Mouse (Mus musculus) testis, postnatal 14 days (tissue): ENCODE results near the gene Igsf21.

ENCODE experiments used
- DNase-seq: peaks from one replicate; pipeline ENCODE4 v3.0.0; 2021; ENCODE audit warnings: low spot score

Gene Igsf21

DNA sequence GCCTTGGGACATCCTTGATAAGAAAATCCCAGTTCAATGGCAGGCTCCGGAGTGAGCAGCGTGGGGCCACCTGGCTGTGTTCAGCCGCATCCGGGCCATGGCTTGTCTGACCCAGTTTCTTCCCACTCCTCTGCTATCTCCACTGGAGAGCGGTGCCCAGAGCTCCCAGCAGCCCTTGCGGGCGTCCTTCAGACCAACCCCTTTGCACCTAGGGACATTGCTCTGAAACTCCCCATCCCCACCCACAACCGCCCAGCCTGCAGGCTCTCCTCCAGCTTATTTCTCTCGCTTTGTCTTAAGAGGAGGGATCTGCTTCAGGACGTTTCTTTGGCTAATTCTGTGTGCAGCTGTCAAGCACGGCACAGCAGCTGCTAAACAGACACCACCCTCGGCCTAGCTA, 202.6 kb downstream of the Igsf21 start:
- peak; percentile 35 for DNase-seq

DNA sequence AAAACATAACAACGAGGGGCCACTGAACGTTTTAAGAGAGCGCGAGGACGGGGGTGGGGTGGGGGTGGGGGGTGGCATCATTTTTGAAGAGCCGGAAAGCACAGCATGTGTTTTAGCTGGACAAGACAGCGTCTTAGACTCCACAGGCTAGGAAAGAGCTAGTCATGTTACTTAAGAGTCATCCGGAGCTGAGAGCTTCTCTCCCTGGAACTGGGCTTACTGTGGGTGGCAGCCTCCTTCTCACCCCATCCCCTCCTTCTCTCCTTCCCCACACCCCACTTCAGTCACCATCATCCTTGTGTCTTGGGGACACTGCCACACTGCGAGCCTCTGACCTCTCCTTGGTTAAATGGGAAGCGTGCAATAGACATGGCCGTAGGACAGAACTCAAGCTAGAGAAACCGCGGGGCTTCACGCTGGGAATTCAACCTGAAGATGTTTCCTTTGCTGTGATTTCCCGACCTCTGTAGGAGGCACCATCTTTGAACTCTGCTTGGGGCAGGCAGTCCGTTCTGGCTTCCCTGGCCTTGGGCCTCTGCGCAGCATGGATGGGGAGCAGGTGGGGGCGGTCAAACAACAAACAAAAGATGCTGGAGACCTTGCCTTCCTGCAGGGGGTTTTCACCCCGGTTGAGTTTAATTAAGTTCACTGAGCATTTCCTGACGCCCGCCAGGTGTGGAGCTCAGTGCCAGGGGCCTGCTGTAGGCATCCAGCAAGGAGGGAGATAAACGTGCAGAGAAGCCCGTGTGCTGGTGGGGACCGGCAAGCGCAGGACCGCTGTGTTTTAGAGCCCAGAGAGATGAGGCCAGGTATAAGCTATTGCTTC, 207.8 kb downstream of the Igsf21 start:
- DNase-seq = peak; percentile 52

DNA sequence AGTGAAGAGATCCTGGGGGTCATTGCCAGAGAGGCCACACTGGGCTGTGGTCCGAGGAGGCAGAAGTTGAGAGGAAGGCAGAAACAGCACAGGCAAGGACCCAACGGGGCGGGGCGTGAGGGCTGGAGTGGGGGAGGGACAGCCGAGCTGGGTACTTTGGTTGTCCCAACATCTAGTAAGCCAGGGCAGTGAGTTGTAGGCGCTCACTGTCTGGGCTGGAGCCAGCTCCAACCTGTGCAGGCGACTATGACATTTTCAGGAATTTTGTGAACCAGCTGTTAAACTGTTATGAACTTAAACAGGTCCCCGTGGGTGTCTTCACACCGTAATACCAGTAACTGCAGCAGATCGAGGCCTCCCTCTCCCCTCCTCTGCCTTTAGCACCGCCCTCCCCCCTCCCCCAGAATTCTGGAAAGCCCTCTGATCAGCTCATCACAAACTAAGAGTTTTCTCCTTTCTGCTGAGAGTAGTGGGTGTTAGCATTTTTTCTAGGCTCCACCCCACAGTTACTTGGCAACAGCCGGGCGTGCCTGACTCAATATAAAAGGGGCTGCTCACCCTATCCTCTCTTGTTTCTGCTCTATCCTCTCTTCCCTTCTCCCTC, 208.7 kb downstream of the Igsf21 start:
- DNase-seq = peak; percentile 23

DNA sequence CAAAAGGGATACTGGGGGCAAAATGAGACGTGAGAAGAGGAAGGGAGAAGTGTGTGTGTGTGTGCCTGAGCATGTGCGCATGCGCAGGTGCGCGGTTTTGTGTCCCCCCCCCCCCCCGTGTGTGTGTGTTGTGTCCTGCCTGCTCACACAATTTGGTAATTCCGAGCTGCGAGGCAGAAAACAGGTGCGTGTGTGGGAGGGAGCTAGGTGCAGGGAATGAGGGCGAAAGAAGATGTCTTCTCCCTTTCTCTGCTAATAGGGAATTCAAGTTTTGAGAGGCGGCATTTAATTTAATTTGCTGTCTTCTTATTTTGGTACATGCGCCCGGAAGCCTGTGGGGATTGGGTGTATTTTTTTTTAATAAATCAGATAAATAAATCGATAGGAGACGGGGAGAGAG, 211.4 kb downstream of the Igsf21 start:
- no peak for DNase-seq

DNA sequence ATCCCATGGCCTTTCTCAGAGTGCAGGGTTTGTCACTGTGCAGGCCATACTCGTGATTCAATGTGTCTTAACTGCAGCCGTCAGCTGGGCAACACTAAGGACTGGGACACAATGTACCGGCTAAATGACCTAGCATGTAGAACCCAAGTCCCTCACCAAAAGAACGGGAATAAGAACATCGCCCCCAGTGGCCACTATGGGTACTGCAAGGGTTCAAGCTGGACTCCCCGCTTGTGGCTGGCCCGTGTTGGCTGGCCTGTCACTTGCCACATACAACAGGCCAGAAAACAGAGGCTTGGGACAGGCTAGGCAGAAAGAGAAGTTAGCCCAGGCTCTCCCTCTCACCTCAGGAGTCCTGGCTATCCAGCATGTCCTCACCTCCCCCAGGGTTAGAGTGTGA, 213.2 kb downstream of the Igsf21 start:
- peak; percentile 73 for DNase-seq

DNA sequence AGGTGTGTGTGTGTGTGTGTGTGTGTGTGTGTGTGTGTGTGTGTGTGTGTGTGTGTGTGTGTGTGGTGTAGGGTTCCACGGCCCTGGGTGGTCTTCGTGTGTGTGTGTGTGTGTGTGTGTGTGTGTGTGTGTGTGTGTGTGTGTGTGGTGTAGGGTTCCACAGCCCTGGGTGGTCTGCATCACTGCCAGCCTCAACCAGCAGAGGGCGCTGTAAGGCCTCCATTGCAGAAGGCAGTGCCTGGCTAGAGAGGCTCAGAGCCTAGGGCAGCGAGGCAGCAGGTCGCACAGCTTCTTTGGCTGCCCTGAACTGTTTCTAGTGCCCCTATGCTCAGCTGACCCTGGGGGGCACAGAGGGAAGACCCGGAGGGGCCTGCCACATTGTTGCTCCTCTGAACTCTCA, 216.2 kb downstream of the Igsf21 start:
- DNase-seq = peak; percentile 51

DNA sequence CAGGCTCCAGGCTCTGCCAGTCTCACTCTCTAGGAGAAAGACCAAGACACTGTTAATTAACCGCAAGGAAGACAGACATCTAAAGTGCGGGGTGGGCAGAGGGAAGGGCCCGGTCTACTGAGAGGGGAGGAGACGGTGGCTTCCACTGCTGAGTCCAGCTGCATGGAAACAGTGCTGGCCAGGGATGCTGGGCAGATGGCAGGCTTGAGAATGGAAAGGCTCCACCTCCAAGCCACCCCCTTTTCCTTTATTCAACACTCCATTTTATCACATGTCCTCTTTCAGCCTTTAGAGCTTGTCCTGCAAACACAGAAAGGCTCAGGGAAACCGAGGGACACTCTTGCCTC, 216.6 kb downstream of the Igsf21 start:
- no peak for DNase-seq

DNA sequence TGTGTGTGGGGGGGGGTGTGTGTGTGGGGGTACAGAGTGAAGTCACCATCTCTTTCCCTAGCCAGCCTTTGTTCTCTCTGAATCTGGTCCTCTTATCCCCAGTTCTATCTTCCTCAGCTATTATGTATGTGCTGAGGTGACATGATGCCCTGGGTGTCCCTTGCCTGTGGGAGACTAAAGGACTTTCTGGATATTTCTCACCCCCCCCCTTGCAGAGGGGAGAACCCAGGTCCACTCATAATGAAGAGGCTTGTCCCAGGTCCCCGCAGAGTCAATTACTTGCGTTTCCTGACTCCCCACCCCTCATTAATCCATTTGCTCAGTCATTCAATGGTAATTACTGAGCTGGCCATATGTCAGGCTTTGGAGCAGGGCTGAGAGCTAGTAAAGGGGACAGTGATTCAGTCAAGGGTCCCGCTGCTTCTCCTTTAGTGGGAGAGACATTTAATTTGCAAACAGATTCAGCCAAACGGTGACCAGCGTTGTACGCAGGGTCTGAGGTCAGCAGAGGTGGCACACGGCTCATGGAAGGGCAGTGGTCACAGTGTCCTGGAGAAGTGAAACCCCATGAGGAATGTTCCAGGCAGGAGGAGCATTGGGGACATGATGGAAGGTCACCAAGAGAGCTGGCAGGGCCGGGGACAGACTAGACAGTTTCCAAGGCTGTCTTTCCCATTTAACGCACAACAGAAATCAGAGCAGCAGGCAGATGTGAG, 217.1 kb downstream of the Igsf21 start:
- DNase-seq = no peak

DNA sequence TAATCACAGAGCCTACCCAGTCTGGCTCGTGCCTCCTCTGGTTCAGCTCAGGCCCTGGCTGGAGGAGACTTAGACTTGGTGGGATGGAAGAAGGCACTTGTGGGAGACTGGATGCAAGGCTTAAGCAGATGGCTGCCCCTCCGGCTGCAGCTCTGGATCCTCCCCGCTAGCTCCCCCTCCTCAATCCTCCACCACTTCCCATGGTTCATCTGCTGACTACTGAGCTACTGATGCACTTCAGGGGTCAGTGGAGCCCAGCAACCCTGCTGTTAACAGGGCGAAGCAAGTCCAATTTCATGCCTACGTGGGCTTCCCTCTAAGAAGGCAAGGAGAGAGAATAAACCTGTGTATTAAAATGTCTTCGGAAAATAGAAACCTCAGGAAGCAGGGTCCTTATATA, 222.8 kb downstream of the Igsf21 start:
- DNase-seq = no peak

DNA sequence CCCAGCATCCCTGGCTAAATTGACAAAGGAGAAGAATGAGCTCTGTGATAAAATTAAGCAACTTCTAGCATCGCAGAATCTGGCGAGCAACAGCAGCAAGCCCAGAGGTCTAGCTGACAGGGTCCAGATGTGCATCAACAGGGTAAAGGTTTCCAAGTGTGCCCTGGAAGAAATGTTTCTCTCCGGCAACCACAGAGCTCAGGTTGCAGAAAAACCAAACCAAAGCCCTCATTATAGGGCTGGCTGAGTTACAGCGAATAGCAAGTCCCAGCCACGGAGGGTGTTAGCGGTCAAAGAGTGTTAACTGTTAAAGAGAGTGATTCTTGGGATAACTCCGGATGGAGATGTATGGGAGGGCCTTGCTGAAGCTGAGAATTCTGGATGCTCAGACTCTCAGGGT, 230.7 kb downstream of the Igsf21 start:
- no peak for DNase-seq

DNA sequence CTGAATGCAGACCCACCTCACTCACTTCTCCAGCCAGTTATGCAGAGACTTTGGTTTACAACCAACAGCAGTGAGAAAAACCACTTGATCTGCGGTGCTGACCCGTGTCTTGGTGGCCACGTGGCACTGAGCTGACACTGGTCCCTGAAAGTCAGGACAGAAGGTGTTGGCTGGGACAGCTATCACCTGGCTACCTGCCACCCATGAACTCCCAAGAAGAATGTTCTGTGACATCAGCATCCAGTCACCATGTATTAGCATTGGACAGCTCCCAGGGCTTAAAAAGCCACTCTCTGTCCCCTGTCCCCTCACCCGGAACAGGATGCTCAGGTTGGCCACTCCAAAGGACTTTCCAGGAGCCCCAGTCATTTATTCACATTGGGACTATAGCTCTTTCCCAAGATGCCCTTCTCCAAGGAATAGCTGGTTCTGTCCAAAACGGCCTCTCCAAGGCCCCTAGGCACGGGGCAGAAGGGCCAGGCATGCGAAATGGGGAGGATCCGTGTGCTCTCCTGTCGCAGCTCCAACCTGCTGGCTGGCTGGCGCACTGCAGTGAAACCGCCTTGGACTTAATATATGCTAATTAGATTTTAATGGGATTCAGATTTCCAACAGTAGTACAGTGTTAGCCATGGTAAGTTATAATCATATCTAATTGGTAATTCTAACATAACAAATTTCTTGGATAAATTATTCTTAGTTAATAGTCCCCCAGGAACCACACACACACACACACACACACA, 235.7 kb downstream of the Igsf21 start:
- no peak for DNase-seq

DNA sequence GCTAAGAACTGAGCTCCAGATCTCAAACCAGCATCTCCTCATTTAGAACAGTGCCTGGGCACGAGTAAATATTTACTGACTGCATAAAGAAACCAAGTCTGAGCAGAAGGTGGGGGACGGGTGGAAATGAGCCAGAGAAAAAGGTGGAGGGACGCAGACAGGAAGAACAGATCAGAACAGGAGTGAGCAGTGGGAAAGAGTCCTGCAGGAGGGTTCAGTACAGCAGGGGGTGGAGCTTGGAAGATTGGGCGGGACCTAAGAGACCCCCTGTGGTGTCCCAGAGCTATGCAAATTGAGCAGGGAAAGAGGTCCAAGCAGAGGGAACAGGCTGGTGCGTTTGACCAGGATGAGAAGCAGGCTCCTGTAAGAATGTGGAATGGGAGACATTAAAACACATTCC, 241.7 kb downstream of the Igsf21 start:
- DNase-seq = no peak

DNA sequence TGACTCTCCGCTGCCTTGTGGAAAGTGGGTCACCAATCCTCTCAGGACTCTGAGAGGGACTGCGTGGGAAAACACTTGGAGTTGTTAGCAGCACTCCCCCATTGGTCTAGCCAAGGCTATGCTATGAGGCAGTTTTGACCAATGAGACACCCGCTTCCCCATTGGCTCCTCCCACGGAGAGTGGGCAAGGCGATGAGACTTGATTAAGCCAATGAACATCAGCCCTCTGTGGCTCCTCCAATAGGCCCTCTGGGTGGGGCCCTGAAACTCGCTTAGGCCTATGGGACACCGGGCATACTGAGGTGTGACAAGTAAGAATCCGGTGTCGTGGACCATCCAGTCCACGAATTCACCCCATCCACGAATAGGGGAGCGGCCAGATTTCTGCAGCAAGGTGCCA, 242.4 kb downstream of the Igsf21 start:
- DNase-seq = peak; percentile 50

DNA sequence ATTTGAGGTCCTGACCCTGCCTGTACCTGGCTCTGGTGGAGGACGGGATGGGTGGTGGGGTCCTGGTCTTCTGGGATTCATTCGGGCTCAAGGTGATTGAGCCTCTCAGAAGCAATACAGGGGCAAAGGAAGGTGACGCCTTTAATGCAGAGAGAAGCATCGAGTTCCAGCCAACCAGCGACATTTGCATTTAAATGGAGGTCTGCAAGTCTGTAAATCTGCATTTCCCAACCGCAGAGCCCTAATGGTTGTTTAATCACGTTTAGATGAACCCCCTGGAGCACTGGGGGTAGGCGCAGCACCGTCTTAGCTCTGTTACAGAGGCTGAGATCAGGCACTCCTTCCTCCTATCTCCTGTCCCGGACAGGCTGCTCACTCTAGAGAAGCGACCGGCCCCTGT, 244.5 kb downstream of the Igsf21 start:
- no peak for DNase-seq

DNA sequence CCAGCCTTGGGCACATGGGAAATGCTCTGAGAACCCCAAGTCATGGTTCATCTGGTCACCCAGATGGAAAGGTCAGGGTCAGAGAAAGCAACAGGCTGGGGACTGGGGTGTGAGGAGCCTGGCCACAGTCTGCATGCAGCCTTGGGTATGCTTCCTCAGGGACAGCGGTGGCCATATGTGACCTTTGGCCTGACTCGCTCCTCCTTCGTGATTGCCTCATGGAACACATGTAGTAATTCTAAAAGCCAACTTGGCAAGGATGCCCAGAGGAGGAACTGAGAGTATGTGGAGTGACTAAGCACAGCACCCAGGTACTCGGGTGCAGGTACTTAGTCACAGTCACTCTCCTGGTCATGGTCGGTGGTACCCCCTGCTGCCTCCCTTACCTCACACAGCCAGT, 245.7 kb downstream of the Igsf21 start:
- DNase-seq = no peak

DNA sequence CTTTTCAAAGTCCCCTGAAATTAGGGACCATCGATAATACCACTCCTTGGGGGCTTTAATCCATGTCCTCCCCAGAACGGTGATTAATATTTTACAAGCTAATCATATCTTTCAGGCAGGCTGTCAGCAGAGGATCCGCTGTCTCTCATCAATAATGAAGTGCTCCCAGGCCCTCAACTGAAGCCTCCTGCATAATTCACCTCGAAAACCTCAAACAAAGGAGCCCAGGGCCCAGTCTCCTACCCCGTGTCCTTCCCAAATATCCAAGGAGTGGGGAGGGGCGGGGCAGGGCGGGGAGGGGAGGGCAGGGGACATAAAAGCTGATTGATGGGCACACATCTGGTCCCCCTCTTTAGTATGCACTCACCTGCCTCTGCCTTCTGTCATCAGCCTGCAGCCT, 247.6 kb downstream of the Igsf21 start:
- no peak for DNase-seq

DNA sequence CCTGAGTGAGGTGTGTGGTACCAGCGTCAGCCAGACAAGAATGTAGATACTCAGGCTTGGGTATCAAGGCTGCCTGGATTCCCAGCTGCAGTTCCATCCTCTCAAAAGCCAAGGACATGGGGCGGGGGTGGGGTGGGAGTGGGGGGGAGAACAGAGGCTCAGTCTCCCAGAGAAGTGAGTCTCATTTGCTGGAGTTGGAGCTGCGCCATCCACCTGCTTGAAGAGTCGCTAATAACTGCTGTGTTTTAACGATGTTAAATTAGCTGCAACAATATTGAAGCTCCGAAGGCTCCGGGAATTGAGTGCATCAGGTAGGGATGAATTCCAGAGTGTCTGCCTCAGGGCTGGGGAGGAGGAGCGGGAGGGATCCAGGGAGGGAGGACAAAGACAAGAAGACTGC, 250.9 kb downstream of the Igsf21 start:
- no peak for DNase-seq

DNA sequence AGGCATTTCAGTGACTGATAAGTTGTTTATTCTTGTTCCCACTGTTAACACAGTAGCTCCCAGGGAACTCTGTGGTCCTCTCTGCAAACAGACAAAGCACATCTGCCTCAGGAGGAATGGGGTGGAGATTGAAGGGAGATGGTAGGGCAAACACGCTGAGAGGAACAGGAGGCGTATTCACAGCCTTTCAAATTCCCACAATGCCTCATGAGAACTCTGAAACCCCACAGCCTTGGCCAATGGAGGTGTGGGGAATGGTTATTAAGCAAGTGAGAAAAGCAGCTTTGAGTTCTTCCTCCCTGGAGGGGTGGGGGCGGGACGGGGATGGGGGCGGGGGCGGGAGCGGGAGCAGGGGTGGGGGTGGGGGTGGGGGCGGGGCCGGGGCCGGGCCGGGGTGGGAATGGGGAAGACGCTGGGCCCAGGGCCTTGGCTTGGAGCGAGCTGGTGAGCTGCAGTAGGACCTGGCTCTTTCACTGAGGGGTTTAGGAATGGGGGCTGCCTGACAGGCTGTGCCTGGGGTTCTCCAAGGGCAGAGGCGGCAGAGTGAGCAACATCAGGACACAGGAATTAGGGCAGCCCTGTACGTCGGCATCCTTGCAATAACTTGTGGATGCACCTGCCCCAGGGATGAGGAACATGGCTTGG, 253.4 kb downstream of the Igsf21 start:
- no peak for DNase-seq

DNA sequence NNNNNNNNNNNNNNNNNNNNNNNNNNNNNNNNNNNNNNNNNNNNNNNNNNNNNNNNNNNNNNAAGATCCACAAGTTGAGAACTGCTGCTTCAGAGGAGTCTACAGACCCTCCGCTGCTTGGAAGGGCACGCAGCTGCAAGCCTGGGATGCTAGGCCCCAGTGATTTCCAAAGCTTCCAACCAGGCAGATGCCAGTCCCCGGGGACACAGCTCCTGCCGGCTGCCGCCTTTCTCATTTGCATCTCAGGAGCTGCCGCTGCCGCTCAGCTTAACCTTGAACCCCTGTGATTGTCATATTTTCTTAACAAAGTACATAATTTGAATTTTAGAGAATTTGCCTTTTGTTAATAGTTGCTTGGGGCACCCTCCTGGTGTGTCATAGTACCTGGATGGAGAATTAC, 259.7 kb downstream of the Igsf21 start:
- DNase-seq = no peak

DNA sequence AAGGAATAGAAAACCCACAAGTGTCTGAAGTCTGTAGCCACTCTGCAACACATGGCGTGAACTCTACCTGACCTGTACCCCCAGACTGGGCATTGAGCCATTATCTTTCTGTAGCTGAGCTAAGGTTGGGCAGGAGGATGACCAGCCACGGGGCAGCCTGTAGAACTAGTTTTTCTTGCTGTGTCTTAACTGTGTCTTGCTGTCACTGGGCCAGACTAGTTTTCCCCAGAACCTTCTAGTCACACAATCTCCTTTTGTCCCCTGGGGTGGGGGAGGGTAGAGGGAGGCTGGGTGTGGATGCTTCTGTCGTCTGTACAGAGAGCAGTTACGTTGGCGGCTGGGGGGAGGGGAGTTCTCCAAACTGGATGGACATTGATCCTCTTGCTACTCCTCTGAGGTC, 267.9 kb downstream of the Igsf21 start:
- DNase-seq = peak; percentile 49

DNA sequence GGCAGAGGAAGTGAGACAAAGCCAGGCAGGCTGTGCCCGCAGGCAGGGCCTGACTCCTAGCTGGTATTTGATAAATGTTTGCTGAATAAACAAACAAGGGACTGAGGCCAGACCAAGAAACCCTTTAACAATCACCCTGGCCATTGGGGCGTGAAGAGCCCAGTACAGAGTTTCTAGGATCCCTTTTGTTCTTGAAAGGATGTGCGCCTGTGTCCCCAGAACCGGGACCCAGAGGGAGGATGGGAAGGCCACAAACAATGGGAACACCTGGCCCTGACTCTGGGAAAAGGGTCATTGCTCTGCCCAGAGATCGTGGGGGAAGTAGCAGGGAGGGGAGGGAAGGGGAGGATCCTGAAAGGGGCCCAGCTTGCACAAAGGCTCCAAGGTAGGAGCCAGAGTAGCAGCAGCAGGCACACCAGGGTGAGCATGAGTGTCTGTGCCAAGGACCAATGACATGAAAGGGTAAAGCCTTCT, 269.2 kb downstream of the Igsf21 start:
- DNase-seq = no peak
